Mouse (Mus musculus): ENCODE results near the gene Tcf21.

GRCm38 (mm10) chr10:22822896-22823295 is 2.9 kb upstream of the Tcf21 start:
- no peak for TF ChIP-seq CTCF (IDR thresholded peaks at IDR 0.05; ENCODE audit: extremely low read depth, insufficient read depth, insufficient read length, insufficient replicate concordance)
- no peak for TF ChIP-seq POLR2A (IDR thresholded peaks at IDR 0.05; ENCODE audit: low read depth, low read length)

Measured in spleen, adult 2 months (tissue).